Mouse (Mus musculus): Measurements from ENCODE around the gene Gpr135. TPM values are rescaled to one million over a fixed set of nuclear protein-coding genes. Genes with fewer than 3 reads are reported as not detected.

Gpr135 gene
- polyA plus RNA-seq, 1 experiment from 2014 or later: 0.68 TPM

- Histone ChIP-seq H3K4me2 (peak overlapping the region; percentile 43; the same call in 1 of the 2 replicates), H3K4me1 (ENCODE audit: insufficient read depth) (peaks cover 5% of the 10 kb centered on the region), H3K27ac (ENCODE audit: low read depth) (no peak overlapping the region), H3K4me3 (ENCODE audit: low read depth, low read length) (no peak overlapping the region), H3K36me3 (ENCODE audit: insufficient read depth) (no peaks in the 10 kb centered on the region), H3K9me3 (ENCODE audit: low read depth, low read length) (no peaks in the 10 kb centered on the region), H3K9ac (no peak overlapping the region), H3K27me3 (ENCODE audit: insufficient read depth, low read length) (no peaks in the 10 kb centered on the region)
- WGBS: 80% methylated on average over 9 of the region's 9 CpGs
- DNase-seq: peak; percentile 6
- no peak for ATAC-seq (ENCODE audit: insufficient read depth)
- TF ChIP-seq CTCF (IDR thresholded peaks at IDR 0.05; ENCODE audit: low read depth): no peak
Measured at GRCm38 (mm10) chr12:72083265-72083664, 12.3 kb upstream of the Gpr135 start.

GRCm38 (mm10) chr12:72082370-72082769 is 11.4 kb upstream of the Gpr135 start:
- ATAC-seq (ENCODE audit: insufficient read depth) (no peak), DNase-seq (peak; percentile 47)
- Histone ChIP-seq H3K4me2 (peak overlapping the region; percentile 43), H3K4me3 (ENCODE audit: low read depth, low read length) (no peak overlapping the region), H3K9ac (no peak overlapping the region), H3K4me1 (ENCODE audit: insufficient read depth) (peaks cover 2% of the 10 kb centered on the region; the same call in 1 of the 2 replicates), H3K36me3 (ENCODE audit: insufficient read depth) (no peaks in the 10 kb centered on the region), H3K27me3 (ENCODE audit: insufficient read depth, low read length) (no peaks in the 10 kb centered on the region), H3K27ac (ENCODE audit: low read depth) (no peak overlapping the region), H3K9me3 (ENCODE audit: low read depth, low read length) (no peaks in the 10 kb centered on the region)
- 15% methylated on average over 18 of the region's 18 CpGs for WGBS
- no peak for TF ChIP-seq CTCF (IDR thresholded peaks at IDR 0.05; ENCODE audit: low read depth)

GRCm38 (mm10) chr12:72081961-72082360 is 11.0 kb upstream of the Gpr135 start:
- DNase-seq (no peak), ATAC-seq (ENCODE audit: insufficient read depth) (no peak)
- Histone ChIP-seq H3K27ac (ENCODE audit: low read depth) (no peak overlapping the region), H3K4me1 (ENCODE audit: insufficient read depth) (no peaks in the 10 kb centered on the region), H3K27me3 (ENCODE audit: insufficient read depth, low read length) (no peaks in the 10 kb centered on the region), H3K9me3 (ENCODE audit: low read depth, low read length) (no peaks in the 10 kb centered on the region), H3K4me2 (peak overlapping the region; percentile 43), H3K36me3 (ENCODE audit: insufficient read depth) (peaks cover 2% of the 10 kb centered on the region; the same call in 1 of the 2 replicates), H3K4me3 (ENCODE audit: low read depth, low read length) (no peak overlapping the region), H3K9ac (no peak overlapping the region)
- 62% methylated on average over 3 of the region's 3 CpGs for WGBS
- no peak for TF ChIP-seq CTCF (IDR thresholded peaks at IDR 0.05; ENCODE audit: low read depth)

GRCm38 (mm10) chr12:72078248-72078647 is 7.3 kb upstream of the Gpr135 start:
- Histone ChIP-seq H3K27me3 (ENCODE audit: insufficient read depth, low read length) (no peaks in the 10 kb centered on the region), H3K9me3 (ENCODE audit: low read depth, low read length) (no peaks in the 10 kb centered on the region), H3K27ac (ENCODE audit: low read depth) (no peak overlapping the region), H3K36me3 (ENCODE audit: insufficient read depth) (peaks cover 8% of the 10 kb centered on the region; the same call in 1 of the 2 replicates), H3K4me3 (ENCODE audit: low read depth, low read length) (no peak overlapping the region), H3K4me2 (no peak overlapping the region), H3K9ac (no peak overlapping the region), H3K4me1 (ENCODE audit: insufficient read depth) (no peaks in the 10 kb centered on the region)
- ATAC-seq (ENCODE audit: insufficient read depth) (no peak), DNase-seq (no peak)
- no peak for TF ChIP-seq CTCF (IDR thresholded peaks at IDR 0.05; ENCODE audit: low read depth)
- 84% methylated on average over 3 of the region's 3 CpGs for whole genome bisulfite sequencing

- H3K4me2 ChIP-seq: peak overlapping the region; percentile 99
- ATAC-seq (ENCODE audit: insufficient read depth) (no peak; the same call in none of the 2 replicates), DNase-seq (peak; percentile 16)
- H3K27me3 ChIP-seq (ENCODE audit: insufficient read depth, low read length): peaks cover 20% of the 10 kb centered on the region
- peak overlapping the region; percentile 43 for H3K9ac ChIP-seq
- H3K4me1 ChIP-seq (ENCODE audit: insufficient read depth): 0 out of 2 replicates have a peak, but pooled peaks cover 5% of the 10 kb centered on the region
- peak overlapping the region; percentile 62 for H3K4me3 ChIP-seq (ENCODE audit: low read depth, low read length)
- no peaks in the 10 kb centered on the region for H3K9me3 ChIP-seq (ENCODE audit: low read depth, low read length)
- H3K36me3 ChIP-seq (ENCODE audit: insufficient read depth): peaks cover 2% of the 10 kb centered on the region; the same call in 1 of the 2 replicates
- no peak overlapping the region for H3K27ac ChIP-seq (ENCODE audit: low read depth)
- 4% methylated on average over 40 of the region's 40 CpGs for WGBS
- TF ChIP-seq CTCF (IDR thresholded peaks at IDR 0.05; ENCODE audit: low read depth): no peak
Measured at GRCm38 (mm10) chr12:72069626-72070326, 1.1 kb downstream of the Gpr135 start.

- ATAC-seq (ENCODE audit: insufficient read depth): no peak
- no peaks in the 10 kb centered on the region for H3K4me1 ChIP-seq (ENCODE audit: insufficient read depth)
- no peak overlapping the region for H3K4me3 ChIP-seq (ENCODE audit: low read depth, low read length)
- TF ChIP-seq CTCF (IDR thresholded peaks at IDR 0.05; ENCODE audit: low read depth): no peak
- no peak overlapping the region for H3K4me2 ChIP-seq
- H3K27me3 ChIP-seq (ENCODE audit: insufficient read depth, low read length): no peaks in the 10 kb centered on the region
- no peaks in the 10 kb centered on the region for H3K36me3 ChIP-seq (ENCODE audit: insufficient read depth)
- 77% methylated on average over 1 of the region's 1 CpGs for WGBS
- no peak for DNase-seq
- no peak overlapping the region for H3K9ac ChIP-seq
- H3K9me3 ChIP-seq (ENCODE audit: low read depth, low read length): no peaks in the 10 kb centered on the region
- no peak overlapping the region for H3K27ac ChIP-seq (ENCODE audit: low read depth)
Measured at GRCm38 (mm10) chr12:72057780-72058179, 13.1 kb downstream of the Gpr135 start.

- H3K9ac ChIP-seq: no peak overlapping the region
- H3K36me3 ChIP-seq (ENCODE audit: insufficient read depth): no peaks in the 10 kb centered on the region
- no peaks in the 10 kb centered on the region for H3K4me1 ChIP-seq (ENCODE audit: insufficient read depth)
- no peaks in the 10 kb centered on the region for H3K27me3 ChIP-seq (ENCODE audit: insufficient read depth, low read length)
- H3K27ac ChIP-seq (ENCODE audit: low read depth): no peak overlapping the region
- ATAC-seq (ENCODE audit: insufficient read depth) (no peak), DNase-seq (no peak)
- no peak overlapping the region for H3K4me3 ChIP-seq (ENCODE audit: low read depth, low read length)
- H3K9me3 ChIP-seq (ENCODE audit: low read depth, low read length): peaks cover 5% of the 10 kb centered on the region; the same call in 1 of the 2 replicates
- 42% methylated on average over 6 of the region's 6 CpGs for WGBS
- no peak overlapping the region for H3K4me2 ChIP-seq
- no peak for TF ChIP-seq CTCF (IDR thresholded peaks at IDR 0.05; ENCODE audit: low read depth)
Measured at GRCm38 (mm10) chr12:72053851-72054250, 17.1 kb downstream of the Gpr135 start.

Data from lung, embryonic 14.5 days (tissue).